Mouse (Mus musculus) spleen, adult 2 months (tissue): ENCODE results near the gene 1700007K13Rik. TPM values are rescaled to one million over a fixed set of nuclear protein-coding genes. Genes with fewer than 3 reads are reported as not detected.

Experiments used
- DNase-seq, 2 experiments: peaks; one replicate each; pipeline versions ENCODE4 v3.0.0 to v3.0.0-alpha.2; 2012 to 2021; ENCODE audit warnings: low spot score in 2 of 2, low read depth in 1 of 2
- H3K27ac ChIP-seq: fragments of 200-500 bp; 2 replicates; pipeline ENCODE4 v1.5.1; 2012; ENCODE audit warnings: low read length, inconsistent platforms; ENCODE audit not compliant: insufficient read depth
- H3K27me3 ChIP-seq: fragments of 200-500 bp; 2 replicates; pipeline ENCODE4 v1.6.1; 2012; ENCODE audit warnings: mild to moderate bottlenecking, moderate library complexity, low read length, inconsistent platforms; ENCODE audit not compliant: control insufficient read depth, insufficient read depth
- H3K36me3 ChIP-seq: fragments of 200-500 bp; 2 replicates; pipeline ENCODE4 v1.6.1; 2012; ENCODE audit warnings: mild to moderate bottlenecking, low read length, inconsistent platforms; ENCODE audit not compliant: control insufficient read depth, insufficient read depth
- H3K4me1 ChIP-seq: fragments of 200-500 bp; 2 replicates; pipeline ENCODE4 v1.6.1; 2011; ENCODE audit warnings: inconsistent platforms; ENCODE audit not compliant: control insufficient read depth, insufficient read depth, insufficient read length
- H3K4me3 ChIP-seq: fragments of 200-500 bp; 2 replicates; pipeline ENCODE4 v1.5.1; 2011; ENCODE audit warnings: mild to moderate bottlenecking, inconsistent platforms; ENCODE audit not compliant: insufficient read depth, insufficient read length; ENCODE audit errors: extremely low read depth
- CTCF ChIP-seq: fragments of 200-500 bp; IDR thresholded peaks from 2 replicates; pipeline ENCODE4 v1.5.1; 2011; ENCODE audit warnings: mild to moderate bottlenecking, inconsistent platforms; ENCODE audit not compliant: insufficient read depth, insufficient read length, insufficient replicate concordance; ENCODE audit errors: extremely low read depth
- POLR2A ChIP-seq: fragments of 200-500 bp; IDR thresholded peaks from 2 replicates; pipeline ENCODE4 v1.6.1; 2011; ENCODE audit warnings: low read depth, low read length, inconsistent platforms
- WGBS: fragments of 180-500 bp; shearing (Covaris S2); methylation state at CpG from one replicate; pipeline ENCODE4 v1.1.7; 2018; 5-methylcytosine and 5-hydroxymethylcytosine counted together
- polyA plus RNA-seq: library from polyadenylated mRNA; depleted of rRNA; stranded (reverse); fragments of >200 nt; gene quantifications from 2 replicates; pipeline ENCODE4 v1.2.3, GENCODE M21; 2012; rRNA removed

1700007K13Rik gene
- polyA plus RNA-seq, 1 experiment: not detected

GRCm38 (mm10) chr2:28416511-28416910 is 49.6 kb downstream of the 1700007K13Rik start:
- no peaks in the 10 kb centered on the region for H3K36me3 ChIP-seq
- H3K27ac ChIP-seq: no peak overlapping the region
- no peak for DNase-seq
- H3K4me3 ChIP-seq: no peak overlapping the region
- TF ChIP-seq CTCF (no peak), POLR2A (no peak)
- no peaks in the 10 kb centered on the region for H3K27me3 ChIP-seq
- H3K4me1 ChIP-seq: no peaks in the 10 kb centered on the region
- WGBS: 92% methylated on average over 1 of the region's 1 CpGs

- DNase-seq: no peak
- TF ChIP-seq POLR2A: no peak
- 83% methylated on average over 10 of the region's 10 CpGs for WGBS
- Histone ChIP-seq H3K27me3 (no peaks in the 10 kb centered on the region), H3K4me3 (no peak overlapping the region), H3K27ac (no peak overlapping the region), H3K36me3 (no peaks in the 10 kb centered on the region), H3K4me1 (no peaks in the 10 kb centered on the region)
Observed at GRCm38 (mm10) chr2:28415387-28416024, 50.6 kb downstream of the 1700007K13Rik start.

GRCm38 (mm10) chr2:28414757-28415137 is 51.4 kb downstream of the 1700007K13Rik start:
- WGBS: 90% methylated on average over 5 of the region's 5 CpGs
- Histone ChIP-seq H3K4me1 (no peaks in the 10 kb centered on the region), H3K4me3 (no peak overlapping the region), H3K27me3 (no peaks in the 10 kb centered on the region), H3K36me3 (no peaks in the 10 kb centered on the region), H3K27ac (no peak overlapping the region)
- no peak for DNase-seq
- no peak for TF ChIP-seq POLR2A
- no peak for TF ChIP-seq CTCF

- Histone ChIP-seq H3K4me3 (no peak overlapping the region), H3K36me3 (no peaks in the 10 kb centered on the region), H3K4me1 (no peaks in the 10 kb centered on the region), H3K27me3 (no peaks in the 10 kb centered on the region), H3K27ac (no peak overlapping the region)
- WGBS: 88% methylated on average over 5 of the region's 5 CpGs
- TF ChIP-seq POLR2A (no peak), CTCF (no peak)
- DNase-seq: no peak
Observed at GRCm38 (mm10) chr2:28414116-28414756, 51.9 kb downstream of the 1700007K13Rik start.

- TF ChIP-seq CTCF (no peak), POLR2A (no peak)
- Histone ChIP-seq H3K27me3 (no peaks in the 10 kb centered on the region), H3K4me1 (no peaks in the 10 kb centered on the region), H3K4me3 (no peak overlapping the region), H3K36me3 (no peaks in the 10 kb centered on the region), H3K27ac (no peak overlapping the region)
- no peak for DNase-seq
- 80% methylated on average over 6 of the region's 6 CpGs for WGBS
Observed at GRCm38 (mm10) chr2:28412936-28413335, 53.2 kb downstream of the 1700007K13Rik start.

Other genes starting within 250 kb of the 1700007K13Rik start
- gene Ppp1r26, start 19.5 kb downstream of the 1700007K13Rik start, polyA plus RNA-seq: 0.39 and 0.81 TPM in 2 replicates
- 19.9 and 24.2 TPM in 2 replicates for gene Mrps2, start 1.7 kb upstream of the 1700007K13Rik start, polyA plus RNA-seq
- 2.9 and 3.7 TPM in 2 replicates for gene Gbgt1, start 30.6 kb upstream of the 1700007K13Rik start, polyA plus RNA-seq
- 0.46 TPM in 1 of 2 replicates, not detected in the other for gene Gm10134, start 39.8 kb upstream of the 1700007K13Rik start, polyA plus RNA-seq
- gene Ralgds, start 46.8 kb upstream of the 1700007K13Rik start, polyA plus RNA-seq: 36.6 and 43.4 TPM in 2 replicates
- 1,405 and 1,688 TPM in 2 replicates for gene Cel, start 97.1 kb upstream of the 1700007K13Rik start, polyA plus RNA-seq
- gene Gtf3c5, start 117.4 kb upstream of the 1700007K13Rik start, polyA plus RNA-seq: 13.3 and 15.4 TPM in 2 replicates
- gene Gfi1b, start 155.7 kb upstream of the 1700007K13Rik start, polyA plus RNA-seq: 22.1 and 31.1 TPM in 2 replicates
- 12.1 and 12.5 TPM in 2 replicates for gene Tsc1, start 174.9 kb upstream of the 1700007K13Rik start, polyA plus RNA-seq
- gene Spaca9, start 233.4 kb upstream of the 1700007K13Rik start, polyA plus RNA-seq: 2.4 and 5.0 TPM in 2 replicates
- 0.69 and 0.94 TPM in 2 replicates for gene Ak8, start 233.8 kb upstream of the 1700007K13Rik start, polyA plus RNA-seq